Mouse (Mus musculus) B cell, adult 67 days (primary cell): ENCODE data around the gene N4bp3. TPM values are rescaled to one million over a fixed set of nuclear protein-coding genes. Genes with fewer than 3 reads are reported as not detected.

Experiments used
- total RNA-seq, 2 experiments: library from RNA; stranded (reverse); gene quantifications; 4 replicates each; pipeline ENCODE4 v1.2.4; 2023

N4bp3 gene
- 10 to 100 TPM; 25.7 to 27.9 TPM for total RNA-seq

GRCm38 (mm10) chr11:51650691-51651515 is at the start of gene N4bp3, which contains the start of gene D930048N14Rik:
Gene N4bp3, minus strand, starts transcription at chr11:51650842.
Gene D930048N14Rik, plus strand, starts transcription at chr11:51650954.

DNA sequence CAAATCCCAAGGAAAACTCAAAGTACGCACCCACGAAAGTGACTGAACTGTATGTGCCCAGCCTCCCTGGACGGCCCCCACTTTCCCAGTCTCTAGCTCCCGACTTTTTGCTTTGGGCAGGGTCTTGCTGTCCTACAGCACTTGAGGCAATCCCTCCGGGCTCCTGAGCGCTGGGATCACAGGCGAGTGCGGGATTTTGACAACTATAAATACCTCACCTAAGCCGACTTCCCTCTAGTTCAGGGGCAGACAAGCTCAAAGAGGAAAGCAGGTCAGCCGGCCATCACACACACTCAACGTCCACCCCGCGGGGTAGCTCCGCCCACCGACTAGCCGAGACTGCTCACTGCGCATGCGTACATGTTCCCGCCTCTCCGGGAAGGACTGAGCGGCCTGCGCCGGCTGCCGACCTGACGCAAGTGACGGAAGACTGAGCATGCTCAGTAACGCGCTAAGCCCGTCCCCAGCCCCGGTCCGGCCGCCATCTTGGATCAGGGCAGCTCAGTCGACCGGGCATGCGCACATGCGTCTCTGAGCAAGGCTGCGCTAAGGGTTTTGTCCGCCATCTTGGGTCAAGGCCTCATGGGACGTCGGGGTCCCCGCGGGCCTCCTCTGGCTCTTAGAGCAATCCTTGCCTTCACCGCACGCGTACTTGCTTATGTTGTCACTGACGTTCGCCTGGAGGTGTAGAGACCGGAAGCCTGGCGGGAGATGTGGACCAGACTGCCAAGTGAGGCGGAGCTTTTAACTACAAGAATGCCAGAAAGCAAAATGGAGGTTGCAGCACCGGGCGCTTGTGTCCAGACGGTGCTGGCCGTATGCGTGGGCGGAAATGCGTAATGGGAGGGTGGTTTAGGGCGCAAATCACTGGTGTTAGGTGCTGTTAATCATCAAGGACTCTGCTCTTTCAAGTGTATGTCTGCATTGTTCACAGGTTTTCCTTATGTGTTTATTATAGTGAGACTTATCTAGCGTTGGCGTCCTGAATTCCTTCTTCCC is 38.0 kb upstream of the N4bp3 start, which contains the start of gene 0610009B22Rik:
Gene 0610009B22Rik, minus strand, starts transcription at position 545 of the 999 bp plus-strand sequence.

DNA sequence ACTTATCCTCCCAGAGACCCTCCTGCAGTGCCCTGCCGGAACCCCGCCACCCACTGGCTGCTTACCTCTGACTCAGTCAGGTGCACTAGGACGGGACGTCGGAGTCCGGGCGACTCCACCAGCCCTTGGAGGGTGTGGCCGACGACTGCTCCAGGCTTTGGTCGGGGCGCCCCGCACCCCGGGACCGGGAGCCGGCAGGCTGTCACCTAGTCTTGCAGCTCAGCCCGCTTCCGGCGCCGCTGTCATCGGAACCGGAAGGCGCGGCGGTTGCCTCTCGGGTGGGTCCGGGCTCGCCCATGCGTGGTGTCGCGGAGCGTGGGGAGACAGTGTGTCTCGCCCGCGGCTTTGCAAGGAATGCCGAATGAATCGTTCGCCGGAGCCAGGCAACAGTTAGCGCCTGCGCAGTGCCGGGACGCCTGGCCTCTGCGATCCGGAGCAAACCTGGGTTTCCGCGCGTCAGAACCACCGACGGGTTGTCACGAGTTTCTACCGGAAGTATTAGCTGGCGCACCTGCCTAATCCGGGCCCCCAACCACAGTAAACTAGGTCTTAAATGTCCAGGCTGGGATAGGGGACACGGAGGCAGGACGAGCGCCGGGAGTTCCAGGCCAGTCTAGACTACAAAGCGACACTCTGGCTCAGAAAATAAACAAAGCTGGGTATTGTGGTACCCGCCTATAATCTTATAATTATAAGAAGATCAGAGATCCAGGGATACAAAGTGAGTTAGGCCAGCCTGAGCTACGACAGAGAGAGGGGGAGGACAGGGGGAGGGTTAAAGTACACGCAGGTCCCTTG is 14.9 kb downstream of the N4bp3 start, which contains the start of gene Rmnd5b:
Gene Rmnd5b, minus strand, starts transcription at position 372 of the 798 bp plus-strand sequence.

GRCm38 (mm10) chr11:51619409-51620060 is 31.1 kb downstream of the N4bp3 start, which contains the start of gene Nhp2:
Gene Nhp2, plus strand, starts transcription at chr11:51619735.

DNA sequence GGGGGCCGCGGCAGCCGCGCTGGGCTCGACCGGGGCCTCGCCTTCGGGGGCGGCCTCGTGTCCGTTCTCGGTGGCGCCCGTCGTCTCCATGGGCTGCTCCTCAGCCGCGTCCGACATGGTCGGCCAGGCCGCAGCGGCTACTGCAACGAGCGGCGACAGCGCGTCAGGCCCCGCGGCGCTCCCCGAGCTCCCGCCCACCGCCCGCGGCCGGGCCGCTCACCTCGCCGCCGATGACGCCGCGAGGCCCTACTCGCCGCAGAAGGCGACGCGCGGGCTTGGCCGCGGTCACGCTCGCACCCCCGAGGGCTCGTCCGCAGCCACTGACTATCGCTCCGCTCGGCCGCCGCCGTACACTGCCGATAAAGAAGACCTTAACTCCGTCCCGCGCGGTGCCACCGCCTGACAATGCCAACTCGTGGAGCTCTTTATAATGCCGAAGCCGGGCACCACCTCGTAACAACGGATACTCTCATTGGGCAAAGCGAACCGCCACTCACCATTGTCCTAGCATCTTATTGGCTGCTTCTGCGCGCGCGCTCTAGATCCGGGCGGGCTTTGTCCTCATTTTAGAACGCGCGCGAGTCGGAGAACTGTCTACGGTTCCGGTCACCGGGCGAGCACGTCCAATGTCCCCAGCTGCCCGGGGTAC is 44.1 kb downstream of the N4bp3 start, which contains the start of gene Hnrnpab:
Gene Hnrnpab, minus strand, starts transcription at position 401 of the 649 bp plus-strand sequence.

Other genes starting within 250 kb of the N4bp3 start
- 10 to 100 TPM; 21.4 to 28.5 TPM for gene Phykpl, start 66.1 kb downstream of the N4bp3 start, total RNA-seq
- 100 to 1,000 TPM; 247 to 261 TPM for gene Hnrnpab, start 44.0 kb downstream of the N4bp3 start, total RNA-seq
- gene Nhp2, start 31.1 kb downstream of the N4bp3 start, total RNA-seq = 10 to 100 TPM; 54.4 to 59.9 TPM
- gene Rmnd5b, start 14.9 kb downstream of the N4bp3 start, total RNA-seq = 100 to 1,000 TPM in 1 of 2 experiments, 10 to 100 TPM in 1; 90.1 to 123 TPM
- 1 to 10 TPM; 3.1 to 4.1 TPM for gene D930048N14Rik, start 112 bp upstream of the N4bp3 start, total RNA-seq
- 10 to 100 TPM in 1 of 2 experiments, 1 to 10 TPM in 1; 8.7 to 10.5 TPM for gene 0610009B22Rik, start 38.0 kb upstream of the N4bp3 start, total RNA-seq
- gene Sec24a, start 112.8 kb upstream of the N4bp3 start, total RNA-seq = 10 to 100 TPM; 59.1 to 76.4 TPM
- 10 to 100 TPM; 29.3 to 37.8 TPM for gene Sar1b, start 112.8 kb upstream of the N4bp3 start, total RNA-seq
- 10 to 100 TPM; 69.9 to 75.1 TPM for gene Jade2, start 206.8 kb upstream of the N4bp3 start, total RNA-seq